In the genomic region with DNA sequence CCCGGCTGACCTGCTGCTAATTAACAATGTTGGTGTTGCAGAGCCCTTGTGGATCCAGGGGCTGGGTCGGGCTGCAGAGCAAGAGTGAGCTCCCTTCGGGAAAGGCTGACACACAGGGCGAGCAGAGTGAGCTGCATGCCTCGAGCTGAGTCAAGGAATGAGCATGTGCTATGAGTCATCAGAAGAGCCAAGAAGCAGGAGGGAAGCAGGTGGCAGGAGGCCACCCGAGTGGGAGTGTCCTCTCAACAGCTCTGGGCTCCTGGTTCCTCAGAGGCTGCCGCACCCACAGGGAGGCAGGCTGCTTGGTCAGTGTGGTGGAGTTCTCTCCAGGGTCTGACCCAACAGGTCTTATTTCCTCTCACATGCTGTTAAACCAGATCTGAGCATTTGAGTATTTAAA, we compare ENCODE assay signal across 9 mouse cellular contexts.
A peak's percentile ranks its signal among the peaks of the same experiment; 100 is the strongest.
DNase-seq lines count a peak whose midpoint lies in the region; ATAC-seq and TF ChIP-seq lines count a peak whose summit lies in the region.
"Had no signal": no experiment of that assay in that cellular context is flagged by ENCODE, and none has a peak within 500 bp of the region (broad histone marks: within the 10 kb centered on the region; RNA-seq: fewer than 3 reads in every experiment).

No protein-coding gene starts in this region.

- no peaks in the 10 kb centered on the region for H3K4me1 ChIP-seq in MEL (ENCODE audit: control insufficient read depth in 1 of 2, insufficient read depth in 2 of 2, low read length in 2 of 2)
- peaks cover 33% of the 10 kb centered on the region for H3K4me1 ChIP-seq in heart, embryonic 13.5 days
- no peaks in the 10 kb centered on the region for H3K4me1 ChIP-seq in stomach, embryonic 14.5 days (ENCODE audit: control insufficient read depth, insufficient read depth, low read length)

- no peak for TF ChIP-seq CTCF in MEL (IDR thresholded peaks at IDR 0.05 in 2 of 3, conservative IDR thresholded peaks at IDR 0.05 in 1 of 3; ENCODE audit: control insufficient read depth in 1 of 3, insufficient read depth in 1 of 3, low read depth in 2 of 3, low read length in 3 of 3, poor library complexity in 1 of 3, severe bottlenecking in 1 of 3)

- no peak overlapping the region for H3K27ac ChIP-seq in MEL (ENCODE audit: control insufficient read depth, low read depth, low read length)
- no peak overlapping the region for H3K27ac ChIP-seq in heart, embryonic 13.5 days (replicated peaks)
- H3K27ac ChIP-seq in stomach, embryonic 14.5 days (ENCODE audit: low read length) = no peak overlapping the region
- H3K27ac ChIP-seq: macrophage had no signal

- ATAC-seq in heart, embryonic 13.5 days (ENCODE audit: extremely low read depth, insufficient number of reproducible peaks, low FRiP score, low TSS enrichment) = peak; percentile 74
- ATAC-seq in stomach, embryonic 14.5 days (ENCODE audit: insufficient number of reproducible peaks, insufficient read depth, low FRiP score, low read depth) = peak; percentile 88
- no peak for ATAC-seq in CD4-positive, CD25-positive, alpha-beta regulatory T cell, adult 4 months

- no peak overlapping the region for H3K9ac ChIP-seq in MEL (ENCODE audit: control insufficient read depth, low read depth, low read length, poor library complexity, severe bottlenecking)
- H3K9ac ChIP-seq in heart, embryonic 13.5 days = peak overlapping the region; percentile 28; the same call in 1 of the 2 replicates
- no peak overlapping the region for H3K9ac ChIP-seq in stomach, embryonic 14.5 days (replicated peaks; ENCODE audit: low read depth, low read length)

- TF ChIP-seq POLR2A in MEL (IDR thresholded peaks at IDR 0.05; ENCODE audit: control insufficient read depth in 1 of 2, insufficient read depth in 1 of 2, low read depth in 1 of 2, low read length in 2 of 2, poor library complexity in 1 of 2) = no peak

- H3K36me3 ChIP-seq in MEL (ENCODE audit: control insufficient read depth in 1 of 2, insufficient read depth in 2 of 2, low read length in 2 of 2) = no peaks in the 10 kb centered on the region
- no peaks in the 10 kb centered on the region for H3K36me3 ChIP-seq in heart, embryonic 13.5 days
- H3K36me3 ChIP-seq in stomach, embryonic 14.5 days (ENCODE audit: control insufficient read depth, insufficient read depth, low read length) = no peaks in the 10 kb centered on the region

- no peaks in the 10 kb centered on the region for H3K79me2 ChIP-seq in MEL (ENCODE audit: control insufficient read depth, insufficient read depth, low read length, poor library complexity)

- H3K9me3 ChIP-seq in MEL (replicated peaks; ENCODE audit: insufficient read depth, low read length) = no peaks in the 10 kb centered on the region
- no peaks in the 10 kb centered on the region for H3K9me3 ChIP-seq in heart, embryonic 13.5 days
- H3K9me3 ChIP-seq in stomach, embryonic 14.5 days (ENCODE audit: control insufficient read depth, low read depth, low read length) = no peaks in the 10 kb centered on the region

- no peak for TF ChIP-seq EP300 in MEL (IDR thresholded peaks at IDR 0.05; ENCODE audit: low read depth in 1 of 2, low read length in 2 of 2)

- DNase-seq in 3134 (ENCODE audit: extremely low read depth, insufficient read length, low spot score) (peak; percentile 86), MEL (ENCODE audit: low read depth, low spot score) (peak; percentile 6)
- peak; percentile 70 to 79 for DNase-seq in cerebellum, postnatal 25 days
- peak; percentile 79 to 89 for DNase-seq in left cerebral cortex, adult 18-20 months (ENCODE audit: low spot score in 2 of 2)
- no peak for DNase-seq in spleen, postnatal 4 days (ENCODE audit: low spot score in 2 of 2)

- TF ChIP-seq RAD21 in MEL (IDR thresholded peaks at IDR 0.05; ENCODE audit: low read depth, low read length) = no peak

- WGBS in heart, embryonic 13.5 days = 12% methylated on average over 7 of the region's 7 CpGs
- 26% methylated on average over 7 of the region's 7 CpGs for WGBS in stomach, embryonic 14.5 days

- H3K27me3 ChIP-seq in MEL (ENCODE audit: control insufficient read depth in 1 of 2, insufficient read depth in 2 of 2, low read length in 2 of 2) = peaks cover 0 to 2% of the 10 kb centered on the region in 2 experiments; a peak in 2 of 4 replicates
- 0 out of 2 replicates have a peak, but pooled peaks cover 5% of the 10 kb centered on the region for H3K27me3 ChIP-seq in heart, embryonic 13.5 days (replicated peaks)
- H3K27me3 ChIP-seq in stomach, embryonic 14.5 days (ENCODE audit: control insufficient read depth, insufficient read depth, low read length) = no peaks in the 10 kb centered on the region

- no peak overlapping the region for H3K4me2 ChIP-seq in heart, embryonic 13.5 days
- no peak overlapping the region for H3K4me2 ChIP-seq in stomach, embryonic 14.5 days (replicated peaks; ENCODE audit: low read depth, low read length)

- no peak overlapping the region for H3K4me3 ChIP-seq in MEL (ENCODE audit: control insufficient read depth in 1 of 2, insufficient read depth in 1 of 2, low read depth in 2 of 2, low read length in 2 of 2)
- H3K4me3 ChIP-seq in heart, embryonic 13.5 days = no peak overlapping the region
- H3K4me3 ChIP-seq in stomach, embryonic 14.5 days (ENCODE audit: low read depth, low read length) = no peak overlapping the region

TF ChIP-seq in MEL, 35 proteins besides CTCF, POLR2A, EP300 and RAD21:
- no peak for TF ChIP-seq E2F4 (IDR thresholded peaks at IDR 0.05; ENCODE audit: borderline replicate concordance, low read depth, low read length)
- TF ChIP-seq RCOR1 (IDR thresholded peaks at IDR 0.05; ENCODE audit: low read depth, low read length) = no peak
TF ChIP-seq in MEL: peak in this region for 0.

Comparison
In these comparisons a context has a peak if more than half of its experiments do, and no peak if none do; other contexts are left out.
1. DNase-seq: peak in 3134 (single experiment), MEL (single experiment), cerebellum, postnatal 25 days (2 of 2) and left cerebral cortex, adult 18-20 months (2 of 2); none in spleen, postnatal 4 days (0 of 2).